Mouse (Mus musculus): Measurements from ENCODE around the gene Triml2. TPM values are rescaled to one million over a fixed set of nuclear protein-coding genes. Genes with fewer than 3 reads are reported as not detected.

Gene Triml2
- polyA plus RNA-seq (2015; fragmentation: Nextera tagmentation; extraction: Ambion mirVana): not detected in 2 replicates

- Histone ChIP-seq H3K4me3 (replicated peaks) (no peak within 1 kb of the TSS), H3K36me3 (no peaks in the 10 kb centered on the region), H3K9ac (no peak within 1 kb of the TSS), H3K27ac (no peak within 1 kb of the TSS), H3K4me1 (replicated peaks) (no peaks in the 10 kb centered on the region), H3K9me3 (no peaks in the 10 kb centered on the region), H3K4me2 (replicated peaks) (no peak within 1 kb of the TSS), H3K27me3 (replicated peaks) (no peaks in the 10 kb centered on the region)
- WGBS: 91% methylated on average over 13 of the region's 13 CpGs
- ATAC-seq: no peak
Observed at GRCm38 (mm10) chr8:43180054-43180690, at the start of gene Triml2. TSS of gene Triml2 (plus strand) at chr8:43180541.

GRCm38 (mm10) chr8:43141386-43141785 is 39.0 kb upstream of the Triml2 start, which contains the start of gene Triml1:
TSS of gene Triml1 (minus strand) at chr8:43141486.
- H3K4me1 ChIP-seq (replicated peaks): no peaks in the 10 kb centered on the region
- H3K36me3 ChIP-seq: no peaks in the 10 kb centered on the region
- H3K27ac ChIP-seq: no peak within 1 kb of the TSS
- WGBS: 84% methylated on average over 2 of the region's 2 CpGs
- no peak for ATAC-seq
- H3K27me3 ChIP-seq (replicated peaks): no peaks in the 10 kb centered on the region
- no peaks in the 10 kb centered on the region for H3K9me3 ChIP-seq
- no peak within 1 kb of the TSS for H3K9ac ChIP-seq
- no peak within 1 kb of the TSS for H3K4me2 ChIP-seq (replicated peaks)
- H3K4me3 ChIP-seq (replicated peaks): no peak within 1 kb of the TSS

- Histone ChIP-seq H3K4me3 (replicated peaks) (no peak overlapping the region), H3K27me3 (replicated peaks) (no peaks in the 10 kb centered on the region), H3K4me1 (replicated peaks) (no peaks in the 10 kb centered on the region), H3K27ac (no peak overlapping the region), H3K9ac (no peak overlapping the region), H3K9me3 (no peaks in the 10 kb centered on the region), H3K4me2 (replicated peaks) (no peak overlapping the region), H3K36me3 (no peaks in the 10 kb centered on the region)
- WGBS: 93% methylated on average over 9 of the region's 9 CpGs
- no peak for ATAC-seq
Observed at GRCm38 (mm10) chr8:43149307-43149706, 31.0 kb upstream of the Triml2 start.

- Histone ChIP-seq H3K27me3 (replicated peaks) (no peaks in the 10 kb centered on the region), H3K4me2 (replicated peaks) (no peak overlapping the region)
- no peak for ATAC-seq
Observed at GRCm38 (mm10) chr8:43163255-43163654, 17.1 kb upstream of the Triml2 start.

GRCm38 (mm10) chr8:43164453-43164852 is 15.9 kb upstream of the Triml2 start:
- H3K36me3 ChIP-seq: no peaks in the 10 kb centered on the region
- no peak overlapping the region for H3K4me3 ChIP-seq (replicated peaks)
- H3K9ac ChIP-seq: no peak overlapping the region
- ATAC-seq: no peak
- no peak overlapping the region for H3K27ac ChIP-seq
- no peak overlapping the region for H3K4me2 ChIP-seq (replicated peaks)
- no peaks in the 10 kb centered on the region for H3K9me3 ChIP-seq
- H3K4me1 ChIP-seq (replicated peaks): no peaks in the 10 kb centered on the region
- 78% methylated on average over 3 of the region's 3 CpGs for WGBS
- H3K27me3 ChIP-seq (replicated peaks): no peaks in the 10 kb centered on the region

More at GRCm38 (mm10) chr8:43163255-43163654, 17.1 kb upstream of the Triml2 start:
- no peaks in the 10 kb centered on the region for H3K36me3 ChIP-seq
- no peak overlapping the region for H3K9ac ChIP-seq
- WGBS: 80% methylated on average over 11 of the region's 11 CpGs
- H3K9me3 ChIP-seq: no peaks in the 10 kb centered on the region
- no peak overlapping the region for H3K4me3 ChIP-seq (replicated peaks)
- H3K27ac ChIP-seq: no peak overlapping the region
- no peaks in the 10 kb centered on the region for H3K4me1 ChIP-seq (replicated peaks)

GRCm38 (mm10) chr8:43168083-43168482 is 12.3 kb upstream of the Triml2 start:
- Histone ChIP-seq H3K9me3 (no peaks in the 10 kb centered on the region), H3K27ac (no peak overlapping the region), H3K9ac (no peak overlapping the region), H3K36me3 (no peaks in the 10 kb centered on the region), H3K27me3 (replicated peaks) (no peaks in the 10 kb centered on the region), H3K4me3 (replicated peaks) (no peak overlapping the region), H3K4me1 (replicated peaks) (no peaks in the 10 kb centered on the region), H3K4me2 (replicated peaks) (no peak overlapping the region)
- no peak for ATAC-seq
- WGBS: 83% methylated on average over 4 of the region's 4 CpGs

- Histone ChIP-seq H3K9ac (no peak overlapping the region), H3K4me2 (replicated peaks) (no peak overlapping the region), H3K9me3 (no peaks in the 10 kb centered on the region), H3K27me3 (replicated peaks) (no peaks in the 10 kb centered on the region), H3K4me3 (replicated peaks) (no peak overlapping the region), H3K4me1 (replicated peaks) (no peaks in the 10 kb centered on the region), H3K36me3 (no peaks in the 10 kb centered on the region), H3K27ac (no peak overlapping the region)
- WGBS: 88% methylated on average over 6 of the region's 6 CpGs
- ATAC-seq: no peak
Observed at GRCm38 (mm10) chr8:43169249-43169755, 11.0 kb upstream of the Triml2 start.

- Histone ChIP-seq H3K27me3 (replicated peaks) (no peaks in the 10 kb centered on the region), H3K4me2 (replicated peaks) (no peak overlapping the region), H3K4me1 (replicated peaks) (no peaks in the 10 kb centered on the region), H3K4me3 (replicated peaks) (no peak overlapping the region), H3K9me3 (no peaks in the 10 kb centered on the region), H3K9ac (no peak overlapping the region), H3K27ac (no peak overlapping the region), H3K36me3 (no peaks in the 10 kb centered on the region)
- ATAC-seq: no peak
- 91% methylated on average over 6 of the region's 6 CpGs for WGBS
Observed at GRCm38 (mm10) chr8:43176766-43177486, 3.4 kb upstream of the Triml2 start.

GRCm38 (mm10) chr8:43178263-43178662 is 2.1 kb upstream of the Triml2 start:
- Histone ChIP-seq H3K4me2 (replicated peaks) (no peak overlapping the region), H3K4me1 (replicated peaks) (no peaks in the 10 kb centered on the region), H3K36me3 (no peaks in the 10 kb centered on the region), H3K27me3 (replicated peaks) (no peaks in the 10 kb centered on the region), H3K9ac (no peak overlapping the region), H3K4me3 (replicated peaks) (no peak overlapping the region), H3K27ac (no peak overlapping the region), H3K9me3 (no peaks in the 10 kb centered on the region)
- no peak for ATAC-seq
- 51% methylated on average over 3 of the region's 3 CpGs for WGBS

GRCm38 (mm10) chr8:43179189-43179588 is 1.2 kb upstream of the Triml2 start:
- Histone ChIP-seq H3K4me1 (replicated peaks) (no peaks in the 10 kb centered on the region), H3K36me3 (no peaks in the 10 kb centered on the region), H3K4me3 (replicated peaks) (no peak overlapping the region), H3K27ac (no peak overlapping the region), H3K9ac (no peak overlapping the region), H3K4me2 (replicated peaks) (no peak overlapping the region), H3K27me3 (replicated peaks) (no peaks in the 10 kb centered on the region), H3K9me3 (no peaks in the 10 kb centered on the region)
- ATAC-seq: peak; percentile 96
- 35% methylated on average over 4 of the region's 4 CpGs for WGBS

GRCm38 (mm10) chr8:43182281-43182680 is 1.9 kb downstream of the Triml2 start:
- Histone ChIP-seq H3K9ac (no peak overlapping the region), H3K9me3 (no peaks in the 10 kb centered on the region), H3K27ac (no peak overlapping the region), H3K4me1 (replicated peaks) (no peaks in the 10 kb centered on the region), H3K4me2 (replicated peaks) (no peak overlapping the region), H3K36me3 (no peaks in the 10 kb centered on the region), H3K27me3 (replicated peaks) (no peaks in the 10 kb centered on the region), H3K4me3 (replicated peaks) (no peak overlapping the region)
- WGBS: 87% methylated on average over 2 of the region's 2 CpGs
- no peak for ATAC-seq

- Histone ChIP-seq H3K27ac (no peak overlapping the region), H3K4me2 (replicated peaks) (no peak overlapping the region), H3K9me3 (no peaks in the 10 kb centered on the region), H3K9ac (no peak overlapping the region), H3K27me3 (replicated peaks) (no peaks in the 10 kb centered on the region), H3K4me3 (replicated peaks) (no peak overlapping the region), H3K36me3 (no peaks in the 10 kb centered on the region), H3K4me1 (replicated peaks) (no peaks in the 10 kb centered on the region)
- ATAC-seq: no peak
Observed at GRCm38 (mm10) chr8:43215554-43215953, 35.2 kb downstream of the Triml2 start.

GRCm38 (mm10) chr8:43243326-43243725 is 63.0 kb downstream of the Triml2 start:
- Histone ChIP-seq H3K9me3 (no peaks in the 10 kb centered on the region), H3K27me3 (replicated peaks) (no peaks in the 10 kb centered on the region), H3K4me1 (replicated peaks) (no peaks in the 10 kb centered on the region), H3K4me2 (replicated peaks) (no peak overlapping the region), H3K36me3 (no peaks in the 10 kb centered on the region), H3K4me3 (replicated peaks) (no peak overlapping the region), H3K27ac (no peak overlapping the region), H3K9ac (no peak overlapping the region)
- 86% methylated on average over 3 of the region's 3 CpGs for WGBS
- no peak for ATAC-seq
